Mouse (Mus musculus): ENCODE data around the gene Myom1. TPM values are rescaled to one million over a fixed set of nuclear protein-coding genes. Genes with fewer than 3 reads are reported as not detected.

Myom1 gene
- polyA plus RNA-seq, 1 experiment from 2014 or later: 9.2 TPM

DNA sequence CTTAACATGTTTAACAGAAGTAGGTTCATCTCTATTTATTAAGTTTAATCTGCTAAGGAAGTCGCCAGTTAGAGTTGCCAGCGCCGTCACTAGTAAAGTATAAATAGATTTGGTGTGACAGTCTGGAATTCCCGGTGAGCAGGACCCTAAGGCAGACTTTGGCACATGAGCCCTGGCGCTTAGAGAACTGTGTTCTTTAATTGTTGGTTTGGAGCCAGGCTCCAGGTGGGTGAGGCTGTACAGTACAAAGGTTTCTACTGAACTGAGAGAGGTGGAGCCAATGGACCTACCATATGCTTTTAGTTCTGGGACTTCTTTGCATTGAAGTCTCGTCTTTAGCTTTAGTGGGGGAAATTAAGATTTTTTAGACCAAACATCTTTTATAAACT lies 94.8 kb downstream of the Myom1 start:
- H3K4me1 ChIP-seq (ENCODE audit: insufficient read depth, low read depth, low read length): peaks cover 5% of the 10 kb centered on the region; the same call in 1 of the 2 replicates
- no peaks in the 10 kb centered on the region for H3K36me3 ChIP-seq (ENCODE audit: insufficient read depth, low read length)
- H3K27me3 ChIP-seq (replicated peaks; ENCODE audit: insufficient read depth, low read length): no peaks in the 10 kb centered on the region
- no peak for ATAC-seq
- H3K9me3 ChIP-seq (ENCODE audit: low read length): no peaks in the 10 kb centered on the region
- DNase-seq (ENCODE audit: low spot score): no peak
- TF ChIP-seq CTCF (IDR thresholded peaks at IDR 0.05) (no peak), EP300 (IDR thresholded peaks at IDR 0.05) (no peak; the same call in none of the 2 replicates)
- H3K4me3 ChIP-seq (ENCODE audit: low read depth, low read length): no peak overlapping the region
- H3K4me2 ChIP-seq (replicated peaks; ENCODE audit: low read depth, low read length): no peak overlapping the region
- H3K9ac ChIP-seq (replicated peaks; ENCODE audit: low read depth): no peak overlapping the region
- no peak overlapping the region for H3K27ac ChIP-seq (ENCODE audit: low read length)
- WGBS: 50% methylated on average over 6 of the region's 6 CpGs

DNA sequence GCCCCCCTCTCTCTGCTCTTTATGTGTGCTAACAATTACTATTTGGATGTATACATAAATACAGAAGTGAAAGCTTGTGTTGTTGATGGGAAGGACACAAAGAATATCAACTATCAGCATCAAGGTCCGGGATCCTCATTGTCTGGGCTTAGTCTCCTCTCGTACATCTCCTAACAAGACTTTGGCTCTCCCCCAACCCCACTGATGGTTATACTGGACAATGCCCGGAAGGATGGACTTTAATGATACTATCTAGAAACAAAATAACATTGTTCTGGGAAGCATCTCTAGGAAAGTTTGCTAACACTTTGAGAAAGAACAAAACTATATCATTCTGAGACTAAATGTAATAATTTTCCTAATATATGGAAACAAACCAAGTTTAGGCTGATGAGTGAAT lies 96.2 kb downstream of the Myom1 start:
- no peak overlapping the region for H3K27ac ChIP-seq (ENCODE audit: low read length)
- DNase-seq (ENCODE audit: low spot score) (peak; percentile 63), ATAC-seq (peak; percentile 55)
- no peaks in the 10 kb centered on the region for H3K9me3 ChIP-seq (ENCODE audit: low read length)
- H3K4me3 ChIP-seq (ENCODE audit: low read depth, low read length): no peak overlapping the region
- no peaks in the 10 kb centered on the region for H3K27me3 ChIP-seq (replicated peaks; ENCODE audit: insufficient read depth, low read length)
- no peaks in the 10 kb centered on the region for H3K36me3 ChIP-seq (ENCODE audit: insufficient read depth, low read length)
- H3K9ac ChIP-seq (replicated peaks; ENCODE audit: low read depth): no peak overlapping the region
- peaks cover 11% of the 10 kb centered on the region; the same call in 1 of the 2 replicates for H3K4me1 ChIP-seq (ENCODE audit: insufficient read depth, low read depth, low read length)
- no peak overlapping the region for H3K4me2 ChIP-seq (replicated peaks; ENCODE audit: low read depth, low read length)
- 64% methylated on average over 3 of the region's 3 CpGs for WGBS
- no peak for TF ChIP-seq EP300 (IDR thresholded peaks at IDR 0.05)
- no peak for TF ChIP-seq CTCF (IDR thresholded peaks at IDR 0.05)

DNA sequence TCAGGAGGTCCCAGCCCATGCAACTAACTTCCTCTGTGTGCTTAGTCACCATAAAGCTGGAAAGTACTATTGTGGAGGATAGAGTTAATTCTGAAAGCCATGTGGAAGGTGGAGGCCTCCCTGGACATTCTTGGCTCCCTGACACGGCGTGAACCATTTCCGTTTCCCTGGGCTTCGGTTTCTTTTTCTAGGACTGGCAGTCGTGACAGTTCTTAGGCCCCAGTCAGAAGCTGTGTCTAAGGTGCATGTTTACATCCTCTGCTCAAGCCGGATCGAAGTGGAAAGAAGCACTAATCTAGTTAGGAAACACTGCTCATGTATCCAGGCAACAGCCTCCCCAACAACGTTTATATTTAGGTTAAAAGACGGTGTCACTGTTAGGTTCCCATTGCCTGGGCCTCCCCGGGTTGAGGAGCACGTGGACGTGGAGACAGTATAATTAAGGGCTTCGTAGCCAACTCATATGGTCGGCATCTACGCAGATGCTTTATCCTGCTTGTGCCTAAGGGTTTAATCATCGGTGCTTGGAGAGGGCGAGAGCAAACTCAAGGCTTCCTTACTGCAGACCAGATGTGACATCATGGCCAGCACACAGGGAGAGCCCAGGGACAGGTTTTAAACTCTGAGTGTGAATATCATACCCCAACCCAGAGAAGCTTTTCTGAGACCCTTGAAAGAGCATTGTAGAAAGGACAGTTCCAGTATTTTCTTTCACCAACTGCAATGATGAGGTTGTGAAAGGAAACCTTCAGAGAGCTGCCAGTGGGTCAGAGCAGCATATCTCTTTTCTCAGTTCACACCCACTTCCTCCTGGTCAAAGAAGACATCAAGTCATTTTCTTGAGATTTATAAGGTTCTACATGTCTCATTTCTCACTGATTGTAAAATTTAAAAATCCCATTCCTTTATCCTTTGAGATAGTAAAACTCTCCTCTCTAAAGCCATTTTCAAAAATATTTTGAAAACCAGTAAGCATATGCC lies 100.4 kb downstream of the Myom1 start:
- no peak for TF ChIP-seq EP300 (IDR thresholded peaks at IDR 0.05)
- no peak for TF ChIP-seq CTCF (IDR thresholded peaks at IDR 0.05)
- H3K9me3 ChIP-seq (ENCODE audit: low read length): no peaks in the 10 kb centered on the region
- 13% methylated on average over 17 of the region's 17 CpGs for WGBS
- no peaks in the 10 kb centered on the region for H3K36me3 ChIP-seq (ENCODE audit: insufficient read depth, low read length)
- H3K4me1 ChIP-seq (ENCODE audit: insufficient read depth, low read depth, low read length): peaks cover 11% of the 10 kb centered on the region; the same call in 1 of the 2 replicates
- no peak overlapping the region; the same call in 1 of the 2 replicates for H3K9ac ChIP-seq (replicated peaks; ENCODE audit: low read depth)
- DNase-seq (ENCODE audit: low spot score) (peak; percentile 82), ATAC-seq (peak; percentile 75)
- H3K4me2 ChIP-seq (replicated peaks; ENCODE audit: low read depth, low read length): 0 out of 2 replicates have a peak overlapping the region, but pooled peaks have one; percentile 8
- H3K27me3 ChIP-seq (replicated peaks; ENCODE audit: insufficient read depth, low read length): no peaks in the 10 kb centered on the region
- H3K4me3 ChIP-seq (ENCODE audit: low read depth, low read length): no peak overlapping the region
- peak overlapping the region; percentile 67 for H3K27ac ChIP-seq (ENCODE audit: low read length)

DNA sequence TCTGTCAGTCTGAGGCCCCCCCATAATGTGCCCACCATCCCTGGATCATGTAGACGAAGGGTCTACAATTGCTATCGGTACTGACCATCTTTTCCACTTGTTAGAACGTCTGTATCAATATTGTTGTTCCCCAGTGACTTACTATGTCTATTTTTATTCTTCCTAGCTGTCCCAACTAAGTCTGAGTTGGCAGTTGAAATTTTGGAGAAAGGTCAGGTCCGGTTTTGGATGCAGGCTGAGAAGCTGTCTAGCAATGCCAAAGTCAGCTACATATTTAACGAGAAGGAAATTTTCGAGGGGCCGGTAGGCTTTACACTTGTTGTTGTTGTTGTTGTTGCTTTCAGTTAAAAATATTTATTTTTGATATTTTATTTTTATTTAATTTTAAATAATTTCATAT lies 102.9 kb downstream of the Myom1 start:
- peaks cover 11% of the 10 kb centered on the region; the same call in 1 of the 2 replicates for H3K4me1 ChIP-seq (ENCODE audit: insufficient read depth, low read depth, low read length)
- WGBS: 94% methylated on average over 7 of the region's 7 CpGs
- no peaks in the 10 kb centered on the region for H3K9me3 ChIP-seq (ENCODE audit: low read length)
- H3K4me2 ChIP-seq (replicated peaks; ENCODE audit: low read depth, low read length): no peak overlapping the region
- no peaks in the 10 kb centered on the region for H3K27me3 ChIP-seq (replicated peaks; ENCODE audit: insufficient read depth, low read length)
- H3K4me3 ChIP-seq (ENCODE audit: low read depth, low read length): no peak overlapping the region
- ATAC-seq (no peak), DNase-seq (ENCODE audit: low spot score) (no peak)
- H3K9ac ChIP-seq (replicated peaks; ENCODE audit: low read depth): no peak overlapping the region
- H3K27ac ChIP-seq (ENCODE audit: low read length): no peak overlapping the region
- TF ChIP-seq EP300 (IDR thresholded peaks at IDR 0.05) (no peak), CTCF (IDR thresholded peaks at IDR 0.05) (no peak)
- no peaks in the 10 kb centered on the region for H3K36me3 ChIP-seq (ENCODE audit: insufficient read depth, low read length)

DNA sequence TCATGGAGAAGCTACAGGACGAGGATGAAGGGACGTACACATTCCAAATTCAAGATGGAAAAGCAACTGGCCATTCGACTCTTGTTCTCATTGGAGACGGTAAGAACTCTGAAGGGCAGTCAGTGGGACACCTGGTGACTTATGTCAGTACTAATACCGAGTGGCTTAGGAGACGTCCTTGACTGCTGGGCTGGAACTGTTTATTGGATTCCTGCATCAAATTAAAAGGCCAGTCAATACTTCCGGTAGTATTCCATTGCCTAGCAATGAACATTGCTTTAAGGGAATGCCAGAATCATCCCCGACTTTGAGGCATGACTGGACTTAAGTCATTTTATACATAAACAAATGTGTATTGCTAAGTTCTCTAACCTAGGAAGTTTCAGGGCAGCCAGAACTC lies 103.8 kb downstream of the Myom1 start:
- Histone ChIP-seq H3K27me3 (replicated peaks; ENCODE audit: insufficient read depth, low read length) (no peaks in the 10 kb centered on the region), H3K27ac (ENCODE audit: low read length) (no peak overlapping the region), H3K4me3 (ENCODE audit: low read depth, low read length) (no peak overlapping the region), H3K4me1 (ENCODE audit: insufficient read depth, low read depth, low read length) (peaks cover 11% of the 10 kb centered on the region; the same call in 1 of the 2 replicates), H3K9ac (replicated peaks; ENCODE audit: low read depth) (no peak overlapping the region), H3K36me3 (ENCODE audit: insufficient read depth, low read length) (no peaks in the 10 kb centered on the region), H3K4me2 (replicated peaks; ENCODE audit: low read depth, low read length) (no peak overlapping the region), H3K9me3 (ENCODE audit: low read length) (no peaks in the 10 kb centered on the region)
- DNase-seq (ENCODE audit: low spot score): no peak
- ATAC-seq: no peak
- 84% methylated on average over 8 of the region's 8 CpGs for WGBS
- no peak for TF ChIP-seq CTCF (IDR thresholded peaks at IDR 0.05)
- TF ChIP-seq EP300 (IDR thresholded peaks at IDR 0.05): no peak

DNA sequence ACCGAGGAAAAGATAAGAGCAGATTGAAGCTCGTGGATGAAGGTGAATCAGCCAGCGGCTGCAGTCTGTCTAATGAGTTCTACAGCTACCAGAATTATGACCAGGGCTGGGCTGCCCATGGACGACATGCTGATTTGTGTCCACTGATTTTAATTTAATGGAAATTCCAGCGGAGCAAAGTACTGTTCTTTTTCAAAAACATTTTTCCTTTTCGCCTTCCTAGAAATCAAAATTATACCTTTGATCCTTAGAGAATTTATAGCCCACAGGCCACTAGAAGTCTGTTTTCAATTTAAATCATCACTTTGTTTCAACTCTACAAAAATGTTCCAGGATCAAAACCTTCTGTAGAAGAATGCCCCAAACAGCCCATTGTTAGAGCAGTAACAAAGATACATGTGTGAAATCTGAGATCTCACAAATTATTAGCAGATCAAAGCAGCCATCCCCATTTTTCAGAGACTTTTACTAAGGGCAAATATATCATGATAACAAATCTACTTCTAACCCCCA lies 108.4 kb downstream of the Myom1 start:
- WGBS: 65% methylated on average over 6 of the region's 6 CpGs

More for the DNA sequence above, 108.4 kb downstream of the Myom1 start:
- Histone ChIP-seq H3K4me3 (ENCODE audit: low read depth, low read length) (no peak overlapping the region), H3K9me3 (ENCODE audit: low read length) (no peaks in the 10 kb centered on the region), H3K27ac (ENCODE audit: low read length) (no peak overlapping the region), H3K27me3 (replicated peaks; ENCODE audit: insufficient read depth, low read length) (no peaks in the 10 kb centered on the region), H3K36me3 (ENCODE audit: insufficient read depth, low read length) (no peaks in the 10 kb centered on the region), H3K4me2 (replicated peaks; ENCODE audit: low read depth, low read length) (no peak overlapping the region), H3K9ac (replicated peaks; ENCODE audit: low read depth) (no peak overlapping the region), H3K4me1 (ENCODE audit: insufficient read depth, low read depth, low read length) (no peaks in the 10 kb centered on the region; the same call in 1 of the 2 replicates)
- no peak for TF ChIP-seq EP300 (IDR thresholded peaks at IDR 0.05)
- no peak for TF ChIP-seq CTCF (IDR thresholded peaks at IDR 0.05)
- DNase-seq (ENCODE audit: low spot score) (no peak), ATAC-seq (no peak)
